Mouse (Mus musculus): ENCODE measurements around the gene C130032M10Rik. TPM values are rescaled to one million over a fixed set of nuclear protein-coding genes. Genes with fewer than 3 reads are reported as not detected.

C130032M10Rik gene
- total and polyA plus RNA-seq, 2 experiments, result not detected

DNA sequence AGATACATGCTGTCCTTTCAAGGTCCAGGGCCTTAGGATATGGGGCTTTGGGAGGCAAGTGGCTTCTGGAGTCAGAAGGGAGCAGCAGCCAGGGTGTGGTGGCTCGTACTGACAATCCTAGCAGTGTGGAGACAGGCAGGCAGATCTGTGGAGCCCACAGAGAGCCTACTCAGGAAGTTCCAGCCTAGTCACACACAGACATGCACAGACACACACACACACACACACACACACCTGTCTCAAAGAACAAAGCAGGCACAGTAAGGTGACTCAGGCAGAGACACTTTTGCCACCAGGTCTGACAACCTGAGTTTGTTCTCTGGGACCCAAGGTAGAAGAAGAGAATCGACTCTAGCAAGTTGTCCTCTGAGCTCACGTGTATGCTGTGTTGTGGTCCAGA, 34.6 kb upstream of the C130032M10Rik start:
- WGBS, result 76% methylated on average over 3 of the region's 3 CpGs

DNA sequence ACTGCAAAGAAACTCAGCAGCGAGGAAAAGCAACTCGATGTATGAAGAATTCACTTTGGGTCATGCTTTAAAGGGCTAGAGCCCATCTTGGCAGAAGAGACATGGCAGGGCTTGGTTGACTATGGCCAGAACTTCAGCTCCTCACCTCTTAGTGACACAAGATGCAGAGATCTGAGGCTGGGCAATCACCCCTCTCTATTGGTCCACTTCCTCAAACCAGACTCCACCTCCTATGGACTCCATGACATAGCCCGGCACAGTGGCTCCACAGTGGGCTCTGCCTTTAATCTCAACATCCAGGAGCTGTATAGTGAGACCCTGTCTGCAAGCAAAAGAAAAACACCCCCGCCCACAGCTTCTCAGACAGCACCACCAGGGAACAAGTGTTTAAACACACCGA, 30.7 kb upstream of the C130032M10Rik start:
- DNase-seq (ENCODE audit: extremely low read depth, low read depth, low spot score), result no peak
- Histone ChIP-seq H3K36me3 (ENCODE audit: control insufficient read depth, insufficient read depth, low read length) (no peaks in the 10 kb centered on the region), H3K4me1 (ENCODE audit: control insufficient read depth, insufficient read depth, low read length) (no peaks in the 10 kb centered on the region), H3K4me3 (ENCODE audit: insufficient read depth, low read depth, low read length) (no peak overlapping the region), H3K9ac (ENCODE audit: low read depth, low read length) (no peak overlapping the region), H3K79me2 (ENCODE audit: control insufficient read depth, insufficient read depth, low read length) (no peaks in the 10 kb centered on the region), H3K27me3 (ENCODE audit: control insufficient read depth, insufficient read depth, low read length) (no peaks in the 10 kb centered on the region), H3K27ac (replicated peaks; ENCODE audit: insufficient read depth, low read depth, low read length) (no peak overlapping the region)
- TF ChIP-seq POLR2A (IDR thresholded peaks at IDR 0.05; ENCODE audit: extremely low read depth, insufficient read depth, low read length) (no peak), CTCF (IDR thresholded peaks at IDR 0.05; ENCODE audit: low read depth, low read length) (no peak)
- WGBS, result 86% methylated on average over 5 of the region's 5 CpGs

More for the DNA sequence above, 34.6 kb upstream of the C130032M10Rik start:
- TF ChIP-seq POLR2A (IDR thresholded peaks at IDR 0.05; ENCODE audit: extremely low read depth, insufficient read depth, low read length) (no peak), CTCF (IDR thresholded peaks at IDR 0.05; ENCODE audit: low read depth, low read length) (no peak)
- Histone ChIP-seq H3K36me3 (ENCODE audit: control insufficient read depth, insufficient read depth, low read length) (no peaks in the 10 kb centered on the region), H3K4me1 (ENCODE audit: control insufficient read depth, insufficient read depth, low read length) (no peaks in the 10 kb centered on the region), H3K4me3 (ENCODE audit: insufficient read depth, low read depth, low read length) (no peak overlapping the region), H3K79me2 (ENCODE audit: control insufficient read depth, insufficient read depth, low read length) (no peaks in the 10 kb centered on the region), H3K27me3 (ENCODE audit: control insufficient read depth, insufficient read depth, low read length) (no peaks in the 10 kb centered on the region), H3K9ac (ENCODE audit: low read depth, low read length) (no peak overlapping the region), H3K27ac (replicated peaks; ENCODE audit: insufficient read depth, low read depth, low read length) (no peak overlapping the region)
- no peak for DNase-seq (ENCODE audit: extremely low read depth, low read depth, low spot score)

DNA sequence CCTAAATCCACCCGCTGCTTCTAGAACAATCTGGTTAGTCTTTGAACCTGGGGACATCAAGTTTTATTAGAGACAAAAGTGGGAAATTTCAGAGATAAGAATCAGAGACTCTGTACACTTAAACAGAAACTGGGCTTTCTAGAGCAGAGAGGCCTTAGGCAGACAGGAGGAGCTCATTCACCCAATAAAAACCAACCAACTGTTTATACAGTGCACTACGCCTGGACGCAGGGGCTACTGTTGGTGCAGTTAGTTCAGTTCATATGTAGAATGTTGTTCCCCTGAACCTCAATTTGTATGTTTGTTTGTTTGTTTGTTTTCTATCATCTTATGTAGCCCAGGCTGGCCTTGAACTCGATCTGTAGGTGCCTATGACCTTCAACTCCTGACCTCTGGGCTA, 28.7 kb upstream of the C130032M10Rik start:
- H3K27ac ChIP-seq (replicated peaks; ENCODE audit: insufficient read depth, low read depth, low read length), result no peak overlapping the region

DNA sequence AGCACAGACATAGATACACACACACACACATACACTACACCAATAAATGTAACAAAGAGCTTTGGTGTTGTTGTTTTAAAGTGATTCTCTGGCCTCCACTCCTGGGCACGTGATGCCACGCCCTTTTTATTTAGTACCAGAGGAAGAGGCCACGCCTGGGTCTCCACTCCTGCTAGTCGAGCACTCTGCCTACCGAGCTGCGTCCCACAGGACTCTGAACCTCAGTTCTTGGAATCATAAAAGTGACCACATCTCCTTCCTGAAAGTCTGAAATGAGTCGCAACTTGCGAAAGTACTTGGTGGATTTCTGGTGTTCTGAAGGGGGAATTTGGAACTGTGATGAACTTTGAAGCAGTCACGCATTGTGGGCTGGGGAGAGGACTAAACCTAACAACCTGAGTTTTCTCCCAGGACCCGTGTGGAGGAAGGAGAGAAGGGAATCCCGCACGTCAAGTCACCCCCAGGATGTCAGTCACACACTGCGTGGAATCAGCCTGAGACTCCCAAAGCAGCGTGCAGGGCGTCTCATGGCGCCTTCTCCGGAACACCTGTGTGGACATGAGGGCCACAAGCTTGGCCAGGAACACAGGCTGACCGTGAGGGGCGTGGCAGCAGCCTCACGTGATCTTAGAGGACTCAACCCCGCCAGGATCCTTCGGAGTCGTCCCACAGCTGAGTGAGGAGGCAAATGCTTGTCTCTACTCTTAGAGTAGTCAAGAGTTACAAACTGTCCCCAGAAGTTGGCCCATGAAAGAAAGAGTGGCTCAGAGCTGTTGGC, 27.8 kb upstream of the C130032M10Rik start:
- Histone ChIP-seq H3K27me3 (ENCODE audit: control insufficient read depth, insufficient read depth, low read length) (no peaks in the 10 kb centered on the region), H3K9ac (ENCODE audit: low read depth, low read length) (no peak overlapping the region), H3K79me2 (ENCODE audit: control insufficient read depth, insufficient read depth, low read length) (no peaks in the 10 kb centered on the region), H3K27ac (replicated peaks; ENCODE audit: insufficient read depth, low read depth, low read length) (no peak overlapping the region), H3K4me1 (ENCODE audit: control insufficient read depth, insufficient read depth, low read length) (no peaks in the 10 kb centered on the region), H3K4me3 (ENCODE audit: insufficient read depth, low read depth, low read length) (no peak overlapping the region), H3K36me3 (ENCODE audit: control insufficient read depth, insufficient read depth, low read length) (no peaks in the 10 kb centered on the region)
- 85% methylated on average over 23 of the region's 23 CpGs for WGBS
- TF ChIP-seq POLR2A (IDR thresholded peaks at IDR 0.05; ENCODE audit: extremely low read depth, insufficient read depth, low read length) (no peak), CTCF (IDR thresholded peaks at IDR 0.05; ENCODE audit: low read depth, low read length) (no peak)
- DNase-seq (ENCODE audit: extremely low read depth, low read depth, low spot score), result no peak

More for the DNA sequence above, 28.7 kb upstream of the C130032M10Rik start:
- no peak overlapping the region for H3K9ac ChIP-seq (ENCODE audit: low read depth, low read length)
- no peaks in the 10 kb centered on the region for H3K27me3 ChIP-seq (ENCODE audit: control insufficient read depth, insufficient read depth, low read length)
- H3K79me2 ChIP-seq (ENCODE audit: control insufficient read depth, insufficient read depth, low read length), result no peaks in the 10 kb centered on the region
- H3K36me3 ChIP-seq (ENCODE audit: control insufficient read depth, insufficient read depth, low read length), result no peaks in the 10 kb centered on the region
- 83% methylated on average over 4 of the region's 4 CpGs for WGBS
- no peak overlapping the region for H3K4me3 ChIP-seq (ENCODE audit: insufficient read depth, low read depth, low read length)
- TF ChIP-seq POLR2A (IDR thresholded peaks at IDR 0.05; ENCODE audit: extremely low read depth, insufficient read depth, low read length), result no peak
- no peak for DNase-seq (ENCODE audit: extremely low read depth, low read depth, low spot score)
- H3K4me1 ChIP-seq (ENCODE audit: control insufficient read depth, insufficient read depth, low read length), result no peaks in the 10 kb centered on the region

DNA sequence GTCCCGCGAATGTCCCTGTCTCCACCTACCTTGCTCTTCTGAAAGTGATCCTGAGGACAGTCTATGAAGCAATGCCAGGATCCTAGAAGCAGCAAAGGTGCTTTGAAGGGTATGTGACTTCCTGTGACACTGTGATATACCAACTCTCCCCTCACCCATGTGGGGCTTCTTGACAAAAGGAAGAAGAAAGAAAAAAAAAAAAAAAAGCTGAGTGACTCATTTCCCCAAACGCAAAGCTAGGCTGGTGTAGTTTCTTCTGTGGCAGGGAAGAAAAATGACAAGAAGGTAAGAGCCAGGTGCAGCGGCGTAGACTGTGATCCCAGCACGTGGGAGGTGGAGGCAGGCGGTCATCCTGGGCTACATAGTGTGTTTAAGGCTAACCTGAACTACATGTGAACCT, 19.0 kb upstream of the C130032M10Rik start:
- Histone ChIP-seq H3K27ac (replicated peaks; ENCODE audit: insufficient read depth, low read depth, low read length) (no peak overlapping the region), H3K4me1 (ENCODE audit: control insufficient read depth, insufficient read depth, low read length) (no peaks in the 10 kb centered on the region), H3K9ac (ENCODE audit: low read depth, low read length) (no peak overlapping the region), H3K79me2 (ENCODE audit: control insufficient read depth, insufficient read depth, low read length) (no peaks in the 10 kb centered on the region), H3K4me3 (ENCODE audit: insufficient read depth, low read depth, low read length) (no peak overlapping the region), H3K27me3 (ENCODE audit: control insufficient read depth, insufficient read depth, low read length) (no peaks in the 10 kb centered on the region), H3K36me3 (ENCODE audit: control insufficient read depth, insufficient read depth, low read length) (no peaks in the 10 kb centered on the region)
- TF ChIP-seq CTCF (IDR thresholded peaks at IDR 0.05; ENCODE audit: low read depth, low read length), result no peak
- TF ChIP-seq POLR2A (IDR thresholded peaks at IDR 0.05; ENCODE audit: extremely low read depth, insufficient read depth, low read length), result no peak
- WGBS, result 80% methylated on average over 7 of the region's 7 CpGs
- DNase-seq (ENCODE audit: extremely low read depth, low read depth, low spot score), result no peak

DNA sequence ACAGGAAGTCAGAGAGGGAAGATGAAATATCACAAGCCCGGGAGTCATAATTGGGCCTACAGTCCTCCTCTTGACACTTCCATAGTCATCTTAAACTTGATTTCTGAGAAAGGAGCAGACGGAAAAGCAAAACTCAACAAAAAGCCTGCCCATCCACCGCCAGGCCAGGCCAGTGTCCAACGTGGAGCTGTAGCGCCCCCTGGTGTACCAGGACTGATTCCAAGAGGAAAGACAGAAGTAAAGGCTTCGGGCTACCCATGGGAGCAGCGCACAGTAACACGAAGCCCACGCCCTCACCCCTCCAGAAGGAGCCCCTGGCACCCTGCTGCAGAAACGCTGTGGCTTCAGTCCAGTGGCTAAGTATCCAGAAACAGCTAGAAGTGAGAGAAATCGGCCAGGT, 17.3 kb upstream of the C130032M10Rik start:
- Histone ChIP-seq H3K36me3 (ENCODE audit: control insufficient read depth, insufficient read depth, low read length) (no peaks in the 10 kb centered on the region), H3K4me1 (ENCODE audit: control insufficient read depth, insufficient read depth, low read length) (no peaks in the 10 kb centered on the region), H3K79me2 (ENCODE audit: control insufficient read depth, insufficient read depth, low read length) (no peaks in the 10 kb centered on the region), H3K27ac (replicated peaks; ENCODE audit: insufficient read depth, low read depth, low read length) (no peak overlapping the region), H3K9ac (ENCODE audit: low read depth, low read length) (no peak overlapping the region), H3K4me3 (ENCODE audit: insufficient read depth, low read depth, low read length) (no peak overlapping the region), H3K27me3 (ENCODE audit: control insufficient read depth, insufficient read depth, low read length) (no peaks in the 10 kb centered on the region)
- 6% methylated on average over 11 of the region's 11 CpGs for WGBS
- TF ChIP-seq POLR2A (IDR thresholded peaks at IDR 0.05; ENCODE audit: extremely low read depth, insufficient read depth, low read length), result no peak
- TF ChIP-seq CTCF (IDR thresholded peaks at IDR 0.05; ENCODE audit: low read depth, low read length), result peak; percentile 95
- peak; percentile 39 for DNase-seq (ENCODE audit: extremely low read depth, low read depth, low spot score)
